Mouse (Mus musculus): ENCODE measurements around the gene Ercc1. TPM values are rescaled to one million over a fixed set of nuclear protein-coding genes. Genes with fewer than 3 reads are reported as not detected.

Gene Ercc1
- polyA plus RNA-seq, 1 experiment from 2014 or later: 84.1 TPM

- no peak overlapping the region for H3K27ac ChIP-seq
- WGBS: 1% methylated on average over 11 of the region's 11 CpGs
- H3K4me2 ChIP-seq (replicated peaks): peak overlapping the region; percentile 15; the same call in 1 of the 2 replicates
- H3K9ac ChIP-seq (replicated peaks): no peak overlapping the region
- H3K9me3 ChIP-seq: no peaks in the 10 kb centered on the region
- peaks cover 4% of the 10 kb centered on the region for H3K36me3 ChIP-seq
- ATAC-seq: no peak
- 0 out of 2 replicates have a peak overlapping the region, but pooled peaks have one; percentile 6 for H3K4me3 ChIP-seq (replicated peaks)
- peaks cover 14% of the 10 kb centered on the region for H3K27me3 ChIP-seq
- peaks cover 32% of the 10 kb centered on the region for H3K4me1 ChIP-seq (replicated peaks)
These were observed 1.3 kb upstream of the Ercc1 start for GRCm38 (mm10) chr7:19343210-19343808.

DNA sequence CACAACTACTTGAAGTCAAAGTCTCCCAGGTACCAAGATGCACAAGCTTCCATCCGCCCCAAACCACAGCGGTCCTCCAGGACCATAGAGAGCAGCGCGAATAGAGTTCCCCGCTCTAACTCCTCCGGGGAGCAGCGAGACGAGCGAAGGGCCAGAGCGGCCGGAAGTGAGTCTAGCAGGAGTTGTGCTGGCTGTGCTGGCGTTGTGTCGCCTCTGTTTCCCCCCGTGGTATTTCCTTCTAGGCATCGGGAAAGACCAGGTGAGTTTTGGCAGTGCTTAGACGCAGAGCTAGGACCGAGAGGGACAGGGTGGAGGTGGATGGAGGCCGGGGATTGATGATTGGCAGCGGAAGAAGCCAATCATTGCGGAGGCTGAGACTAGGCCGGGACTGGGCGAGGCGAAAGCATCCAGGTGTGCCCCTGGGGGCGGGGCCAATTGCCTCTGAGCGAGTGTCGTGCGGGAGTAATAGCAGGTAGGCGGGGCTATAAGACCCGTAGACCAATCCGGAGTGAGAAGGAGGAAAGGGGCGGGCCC lies 427 bp downstream of the Ercc1 start:
- Histone ChIP-seq H3K4me2 (replicated peaks) (peak overlapping the region; percentile 69), H3K4me1 (replicated peaks) (peaks cover 32% of the 10 kb centered on the region), H3K36me3 (peaks cover 21% of the 10 kb centered on the region), H3K4me3 (replicated peaks) (peak overlapping the region; percentile 64), H3K9ac (replicated peaks) (peak overlapping the region; percentile 74), H3K27ac (peak overlapping the region; percentile 89), H3K9me3 (no peaks in the 10 kb centered on the region), H3K27me3 (peaks cover 14% of the 10 kb centered on the region)
- WGBS: 0% methylated on average over 31 of the region's 31 CpGs
- peak; percentile 93 for ATAC-seq

DNA sequence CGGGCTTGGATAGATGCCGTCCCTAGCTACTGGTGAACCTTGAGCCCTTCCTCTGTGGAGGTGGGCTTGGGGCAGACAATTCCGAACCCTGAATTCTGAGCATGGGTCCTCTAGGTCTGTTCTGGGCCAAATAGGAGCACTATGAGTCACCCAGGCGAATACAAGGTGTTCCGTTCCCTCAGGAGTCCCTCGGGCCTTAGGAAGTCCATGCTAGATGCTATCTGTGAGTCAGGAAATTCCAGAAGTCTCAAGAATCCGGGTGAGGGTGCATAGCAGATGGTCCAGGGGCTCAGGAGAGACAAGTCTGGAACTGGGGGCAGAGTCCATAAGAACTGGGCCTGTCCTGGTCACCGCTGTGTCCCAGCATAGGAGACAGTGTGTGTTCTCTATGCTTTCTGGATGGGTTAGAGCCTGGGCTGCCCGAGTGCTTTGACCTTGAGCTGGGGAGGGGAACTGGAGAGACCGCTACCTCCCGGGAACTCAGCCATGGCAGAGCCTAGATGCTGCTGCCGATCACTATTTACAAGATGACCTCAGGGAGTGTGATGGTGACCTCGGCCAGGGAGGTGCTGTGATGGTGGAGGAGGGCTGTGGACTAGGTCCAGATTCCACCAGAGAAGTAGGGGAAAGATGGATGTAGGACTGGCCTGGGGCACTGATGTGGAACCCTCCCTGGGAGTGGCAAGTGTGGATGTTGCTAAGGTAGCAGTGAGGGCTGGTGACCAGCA lies 4.8 kb downstream of the Ercc1 start:
- no peak overlapping the region for H3K27ac ChIP-seq
- H3K9ac ChIP-seq (replicated peaks): 0 out of 2 replicates have a peak overlapping the region, but pooled peaks have one; percentile 23
- H3K4me1 ChIP-seq (replicated peaks): peaks cover 16% of the 10 kb centered on the region
- H3K9me3 ChIP-seq: no peaks in the 10 kb centered on the region
- peaks cover 59% of the 10 kb centered on the region for H3K36me3 ChIP-seq
- no peaks in the 10 kb centered on the region for H3K27me3 ChIP-seq
- 90% methylated on average over 13 of the region's 13 CpGs for WGBS
- no peak overlapping the region for H3K4me3 ChIP-seq (replicated peaks)
- no peak overlapping the region for H3K4me2 ChIP-seq (replicated peaks)
- no peak for ATAC-seq

DNA sequence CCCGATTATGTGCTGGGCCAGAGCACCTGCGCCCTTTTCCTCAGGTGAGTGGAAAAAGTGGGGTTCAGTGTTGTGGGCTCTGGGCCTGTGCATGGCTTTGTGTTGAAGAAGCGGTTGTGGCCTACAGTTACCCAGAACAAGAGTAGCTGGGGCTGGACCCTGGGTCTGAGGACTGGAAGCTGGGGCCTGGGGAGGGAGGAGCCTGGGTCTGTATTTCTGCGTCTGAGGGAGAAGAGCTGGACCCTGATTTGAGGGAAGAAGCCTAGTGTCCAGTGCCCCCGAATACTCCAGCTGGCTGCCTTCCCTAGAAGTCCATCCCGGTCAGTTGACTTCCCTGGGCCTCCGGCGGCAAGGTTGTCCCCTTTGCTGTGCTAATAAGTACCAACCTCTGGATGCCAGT lies 5.6 kb downstream of the Ercc1 start:
- Histone ChIP-seq H3K4me3 (replicated peaks) (no peak overlapping the region), H3K4me2 (replicated peaks) (no peak overlapping the region), H3K4me1 (replicated peaks) (peaks cover 12% of the 10 kb centered on the region), H3K27me3 (no peaks in the 10 kb centered on the region), H3K9ac (replicated peaks) (no peak overlapping the region), H3K36me3 (peaks cover 68% of the 10 kb centered on the region), H3K9me3 (no peaks in the 10 kb centered on the region), H3K27ac (no peak overlapping the region)
- WGBS: 97% methylated on average over 8 of the region's 8 CpGs
- ATAC-seq: no peak

DNA sequence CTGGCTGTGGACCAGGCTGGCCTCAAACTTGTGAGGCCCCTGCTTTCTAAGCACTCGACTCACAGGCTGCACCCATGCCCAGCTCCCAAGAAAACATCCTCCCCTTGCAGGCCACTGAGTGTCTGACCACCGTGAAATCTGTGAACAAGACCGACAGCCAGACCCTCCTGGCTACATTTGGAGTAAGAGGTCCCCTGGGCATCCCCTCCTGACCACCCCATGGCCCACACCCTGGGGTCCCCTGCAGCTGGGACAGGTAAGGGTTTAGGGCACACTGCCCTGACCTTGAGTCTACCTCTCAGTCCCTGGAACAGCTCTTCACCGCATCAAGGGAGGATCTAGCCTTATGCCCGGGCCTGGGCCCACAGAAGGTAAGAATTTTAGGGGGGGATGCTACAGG lies 10.4 kb downstream of the Ercc1 start:
- no peaks in the 10 kb centered on the region for H3K9me3 ChIP-seq
- H3K36me3 ChIP-seq: peaks cover 64% of the 10 kb centered on the region
- H3K4me2 ChIP-seq (replicated peaks): no peak overlapping the region
- 89% methylated on average over 5 of the region's 5 CpGs for WGBS
- ATAC-seq: no peak
- no peak overlapping the region for H3K27ac ChIP-seq
- H3K9ac ChIP-seq (replicated peaks): no peak overlapping the region
- no peak overlapping the region for H3K4me3 ChIP-seq (replicated peaks)
- peaks cover 13% of the 10 kb centered on the region for H3K4me1 ChIP-seq (replicated peaks)
- no peaks in the 10 kb centered on the region for H3K27me3 ChIP-seq

DNA sequence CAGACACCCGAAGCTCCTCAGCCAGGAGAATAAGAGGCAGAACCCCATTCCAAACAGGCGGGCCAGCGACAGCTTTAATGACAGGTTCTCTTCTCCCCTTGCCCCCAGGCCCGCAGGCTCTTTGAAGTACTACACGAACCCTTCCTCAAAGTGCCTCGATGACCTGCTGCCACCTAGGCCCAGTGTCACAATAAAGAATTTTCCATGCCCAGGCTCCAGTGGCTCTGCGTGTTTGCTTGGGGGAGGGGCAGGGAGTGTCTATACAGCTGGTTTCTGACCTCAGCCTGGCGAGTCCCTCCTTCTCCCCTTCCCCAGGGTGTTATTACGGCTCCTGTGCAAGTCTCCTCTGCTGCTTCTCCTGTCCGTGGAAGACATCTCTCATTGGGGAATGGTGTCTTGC lies 11.7 kb downstream of the Ercc1 start:
- Histone ChIP-seq H3K4me1 (replicated peaks) (peaks cover 26% of the 10 kb centered on the region), H3K4me2 (replicated peaks) (no peak overlapping the region), H3K27ac (no peak overlapping the region), H3K27me3 (no peaks in the 10 kb centered on the region), H3K9me3 (no peaks in the 10 kb centered on the region), H3K4me3 (replicated peaks) (no peak overlapping the region), H3K36me3 (peaks cover 53% of the 10 kb centered on the region), H3K9ac (replicated peaks) (no peak overlapping the region)
- no peak for ATAC-seq
- 78% methylated on average over 10 of the region's 10 CpGs for WGBS

- H3K9me3 ChIP-seq: no peaks in the 10 kb centered on the region
- no peak overlapping the region for H3K27ac ChIP-seq
- H3K4me1 ChIP-seq (replicated peaks): peaks cover 40% of the 10 kb centered on the region
- peak overlapping the region; percentile 74; the same call in 1 of the 2 replicates for H3K4me3 ChIP-seq (replicated peaks)
- ATAC-seq: no peak
- H3K27me3 ChIP-seq: 0 out of 2 replicates have a peak, but pooled peaks cover 9% of the 10 kb centered on the region
- H3K4me2 ChIP-seq (replicated peaks): peak overlapping the region; percentile 98
- H3K36me3 ChIP-seq: peaks cover 41% of the 10 kb centered on the region
- 92% methylated on average over 25 of the region's 25 CpGs for WGBS
- peak overlapping the region; percentile 39; the same call in 1 of the 2 replicates for H3K9ac ChIP-seq (replicated peaks)
These were observed 13.1 kb downstream of the Ercc1 start for GRCm38 (mm10) chr7:19357381-19358375.

- H3K27me3 ChIP-seq: peaks cover 11% of the 10 kb centered on the region; the same call in 1 of the 2 replicates
- H3K9me3 ChIP-seq: no peaks in the 10 kb centered on the region
- H3K27ac ChIP-seq: no peak overlapping the region
- peak overlapping the region; percentile 98 for H3K4me2 ChIP-seq (replicated peaks)
- H3K4me3 ChIP-seq (replicated peaks): peak overlapping the region; percentile 74
- peaks cover 41% of the 10 kb centered on the region for H3K4me1 ChIP-seq (replicated peaks)
- 25% methylated on average over 13 of the region's 13 CpGs for WGBS
- H3K36me3 ChIP-seq: peaks cover 31% of the 10 kb centered on the region
- ATAC-seq: no peak
- H3K9ac ChIP-seq (replicated peaks): peak overlapping the region; percentile 76
These were observed 14.1 kb downstream of the Ercc1 start for GRCm38 (mm10) chr7:19358634-19359033.

DNA sequence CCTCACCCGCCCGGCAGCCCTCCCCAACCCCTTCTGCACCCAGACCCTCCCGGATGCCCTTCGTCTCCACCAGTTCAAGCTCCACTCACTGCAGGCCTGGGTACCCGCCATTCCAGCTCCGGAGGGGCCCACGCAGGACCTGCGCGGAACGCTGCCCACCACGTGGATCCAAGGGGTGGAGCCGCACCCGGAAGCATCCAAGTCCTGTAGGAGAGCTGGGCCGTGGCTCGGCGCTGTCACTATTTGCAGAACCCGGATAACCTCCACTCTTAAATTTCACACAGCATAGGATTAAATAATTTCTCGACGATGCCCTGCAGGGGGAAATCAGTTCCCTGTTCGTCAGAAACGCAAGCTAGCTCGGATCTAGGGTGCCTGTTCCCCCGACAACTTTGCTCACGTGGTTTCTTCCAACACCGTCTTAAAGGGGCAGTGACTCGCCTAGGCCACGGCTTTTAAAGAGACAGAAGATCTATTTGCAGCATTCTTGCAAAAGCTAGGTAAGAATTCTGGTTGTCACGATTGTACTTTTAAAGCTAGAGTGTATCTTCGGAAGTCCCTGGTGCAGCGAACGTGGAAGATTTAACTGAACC lies 14.8 kb downstream of the Ercc1 start, which contains the start of the genes Cd3eap and Ppp1r13l:
Gene Cd3eap, minus strand, starts transcription at position 185 of the 593 bp plus-strand sequence.
Gene Ppp1r13l, plus strand, starts transcription at position 451 of the 593 bp plus-strand sequence.
- Histone ChIP-seq H3K27ac (no peak within 1 kb of the TSS; the same call in 1 of the 2 replicates), H3K36me3 (peaks cover 25% of the 10 kb centered on the region), H3K9me3 (no peaks in the 10 kb centered on the region), H3K4me1 (replicated peaks) (peaks cover 41% of the 10 kb centered on the region), H3K4me2 (replicated peaks) (peak within 1 kb of the TSS; percentile 98), H3K27me3 (peaks cover 11% of the 10 kb centered on the region; the same call in 1 of the 2 replicates), H3K4me3 (replicated peaks) (peak within 1 kb of the TSS; percentile 74), H3K9ac (replicated peaks) (peak within 1 kb of the TSS; percentile 76)
- ATAC-seq: peak; percentile 83
- WGBS: 1% methylated on average over 31 of the region's 31 CpGs

DNA sequence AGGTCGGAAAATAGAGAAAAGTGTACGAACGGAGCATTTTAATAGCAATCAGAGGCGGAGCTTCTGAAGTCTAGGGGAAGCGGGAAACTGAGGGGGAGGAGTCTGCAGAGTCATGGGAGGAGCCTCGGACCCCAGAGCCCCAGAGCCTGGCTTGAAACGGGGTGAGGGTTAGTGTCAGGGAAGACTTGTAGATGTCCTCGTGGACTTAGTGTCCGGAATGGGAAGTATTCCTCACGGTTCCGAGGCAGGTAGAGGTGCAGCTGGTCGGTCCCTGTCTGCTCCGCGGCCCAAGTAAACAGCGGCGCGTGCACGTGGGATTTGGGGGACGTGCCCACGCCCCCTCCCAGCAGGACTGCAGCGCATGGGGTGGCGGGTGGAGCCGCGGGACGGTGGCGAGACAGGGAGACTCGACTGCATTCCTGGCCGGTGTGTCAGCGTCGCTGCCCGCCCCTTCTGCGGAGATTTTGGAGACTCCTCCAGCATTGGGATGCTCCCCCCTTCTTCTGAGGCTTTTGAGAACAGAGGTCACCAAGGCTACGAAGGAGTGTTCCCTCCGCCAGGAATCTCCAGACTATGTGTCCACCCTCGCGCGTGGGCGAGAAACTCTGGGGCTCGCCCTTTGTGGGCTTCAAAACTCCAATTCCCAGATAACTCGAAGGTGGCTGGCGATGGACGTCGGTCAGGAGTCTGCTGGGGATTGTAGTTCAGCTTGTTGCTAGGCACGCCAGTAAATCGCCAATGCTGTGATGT lies 15.5 kb downstream of the Ercc1 start:
- peak overlapping the region; percentile 74 for H3K4me3 ChIP-seq (replicated peaks)
- no peaks in the 10 kb centered on the region for H3K9me3 ChIP-seq
- WGBS: under 1% methylated on average over 45 of the region's 45 CpGs
- H3K4me2 ChIP-seq (replicated peaks): peak overlapping the region; percentile 98
- peaks cover 41% of the 10 kb centered on the region for H3K4me1 ChIP-seq (replicated peaks)
- peaks cover 11% of the 10 kb centered on the region; the same call in 1 of the 2 replicates for H3K27me3 ChIP-seq
- peak; percentile 43 for ATAC-seq
- peaks cover 18% of the 10 kb centered on the region for H3K36me3 ChIP-seq
- H3K9ac ChIP-seq (replicated peaks): peak overlapping the region; percentile 76
- no peak overlapping the region; the same call in 1 of the 2 replicates for H3K27ac ChIP-seq

Data from midbrain, embryonic 13.5 days (tissue).